Mouse (Mus musculus) heart, postnatal 0 days (tissue): ENCODE results near the gene Mmrn2.

ENCODE experiments used
- CTCF ChIP-seq: IDR thresholded peaks from 2 replicates; pipeline ENCODE4 v1.5.1; 2016; ENCODE audit warnings: antibody characterized with exemption, control low read depth, low read depth
- EP300 ChIP-seq: IDR thresholded peaks from 2 replicates; pipeline ENCODE4 v1.6.1; 2016; ENCODE audit warnings: antibody characterized with exemption, low read depth

GRCm38 (mm10) chr14:34370921-34371320 lies 4.3 kb upstream of the Mmrn2 start:
- TF ChIP-seq CTCF (no peak), EP300 (no peak)
